Mouse (Mus musculus): ENCODE measurements around the gene Setd2. TPM values are rescaled to one million over a fixed set of nuclear protein-coding genes. Genes with fewer than 3 reads are reported as not detected.

The Setd2 gene
- polyA plus RNA-seq, 1 experiment: 12.0 TPM

DNA sequence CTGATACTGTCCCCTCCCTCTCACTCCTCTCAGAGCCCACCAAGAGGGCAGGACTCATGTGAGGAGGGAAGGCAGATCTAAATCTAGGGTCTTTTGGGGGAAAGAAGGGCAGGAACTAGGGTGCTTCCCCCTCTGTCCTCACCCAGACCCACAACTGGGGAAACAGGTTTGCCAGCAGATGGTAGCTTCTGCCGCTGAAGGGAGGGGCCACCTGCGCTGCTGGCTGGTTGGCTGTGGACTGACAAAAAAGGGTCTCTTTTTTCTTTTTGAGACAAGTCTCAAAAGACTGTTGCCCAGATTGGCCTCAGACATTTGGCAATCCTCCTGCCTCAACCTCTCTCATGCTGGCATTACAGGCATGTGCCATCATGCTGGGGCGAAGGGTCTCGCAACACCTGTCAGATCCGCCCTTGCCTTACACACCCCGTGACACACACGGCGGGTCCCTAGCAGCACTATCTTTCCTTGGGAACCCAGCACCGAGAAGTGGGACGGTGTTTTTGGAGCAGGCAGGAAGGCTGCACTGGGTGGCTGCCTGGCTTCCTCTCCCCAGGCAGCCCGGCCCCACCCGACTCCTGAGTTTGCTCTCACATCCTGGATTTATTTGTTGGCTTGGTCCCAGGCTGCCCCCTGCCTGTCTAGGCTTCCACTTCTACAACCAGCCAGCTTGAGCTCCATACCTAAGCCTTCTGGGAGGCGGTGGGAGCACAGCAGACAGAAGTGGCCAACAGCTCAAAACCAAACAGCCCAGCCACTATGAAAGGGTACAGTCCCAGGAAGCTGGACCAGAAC, 119.7 kb downstream of the Setd2 start:
- no peak for TF ChIP-seq MAX (IDR thresholded peaks at IDR 0.05)
- TF ChIP-seq FOSL1 (IDR thresholded peaks at IDR 0.05; ENCODE audit: insufficient read depth, low read length, poor library complexity, severe bottlenecking): no peak
- no peak for TF ChIP-seq USF1 (IDR thresholded peaks at IDR 0.05; ENCODE audit: low read depth)
- no peak for TF ChIP-seq MYOD1 (IDR thresholded peaks at IDR 0.05; ENCODE audit: control insufficient read depth, insufficient read length, low read depth)
- TF ChIP-seq MYOG (IDR thresholded peaks at IDR 0.05; ENCODE audit: control insufficient read depth, extremely low read depth, insufficient read length): no peak
- no peak overlapping the region for H3K4me3 ChIP-seq (ENCODE audit: insufficient read depth, poor library complexity, severe bottlenecking)
- H3K27me3 ChIP-seq (ENCODE audit: control insufficient read depth, insufficient read depth, insufficient read length): no peaks in the 10 kb centered on the region
- H3ac ChIP-seq (ENCODE audit: control insufficient read depth, insufficient read length, low read depth): no peak overlapping the region
- H3K36me3 ChIP-seq (ENCODE audit: control insufficient read depth, insufficient read depth): no peaks in the 10 kb centered on the region
- peaks cover 3% of the 10 kb centered on the region for H3K79me3 ChIP-seq (ENCODE audit: low read depth)
- H3K79me2 ChIP-seq (ENCODE audit: control insufficient read depth, insufficient read depth): peaks cover 5% of the 10 kb centered on the region

DNA sequence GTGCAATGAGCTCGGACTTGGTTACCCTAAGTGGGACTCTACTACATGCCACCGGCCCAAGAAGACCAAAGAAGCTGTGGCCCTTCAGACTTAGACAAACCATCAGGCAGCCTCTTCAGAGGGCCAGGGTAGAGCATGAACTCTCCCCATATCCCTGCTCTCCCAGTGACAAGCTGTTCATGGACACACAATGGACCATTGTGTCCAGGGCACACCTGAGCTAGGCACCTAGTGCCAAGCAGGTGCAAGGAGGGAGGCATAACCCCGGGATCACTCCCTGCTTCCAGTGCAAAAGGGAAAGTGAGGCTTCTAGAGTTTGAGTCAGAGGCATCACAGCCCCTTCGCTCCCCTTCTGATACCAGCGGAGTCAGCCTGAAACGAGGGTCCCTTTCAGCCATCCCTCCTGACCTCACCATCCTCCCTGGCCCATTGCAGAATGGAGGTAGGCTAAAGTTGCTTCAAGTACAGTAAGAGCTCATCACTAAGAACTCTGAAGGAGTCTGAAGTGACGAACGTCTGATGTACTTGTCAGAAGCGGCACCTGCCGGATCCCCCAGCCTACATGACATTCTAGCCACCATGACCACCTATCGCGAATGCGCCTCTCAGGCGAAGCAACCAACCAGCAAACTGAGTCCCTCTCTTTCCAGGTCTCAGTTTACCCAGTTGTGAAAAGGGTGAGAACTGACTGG, 120.7 kb downstream of the Setd2 start:
- Histone ChIP-seq H3ac (ENCODE audit: control insufficient read depth, insufficient read length, low read depth) (peak overlapping the region; percentile 74), H3K27me3 (ENCODE audit: control insufficient read depth, insufficient read depth, insufficient read length) (no peaks in the 10 kb centered on the region)
- no peak for TF ChIP-seq CEBPB (IDR thresholded peaks at IDR 0.05; ENCODE audit: low read depth)
- TF ChIP-seq FOSL1 (IDR thresholded peaks at IDR 0.05; ENCODE audit: insufficient read depth, low read length, poor library complexity, severe bottlenecking): no peak
- TF ChIP-seq MYOD1 (IDR thresholded peaks at IDR 0.05; ENCODE audit: control insufficient read depth, insufficient read length, low read depth): no peak

GRCm38 (mm10) chr9:110653655-110654461, 121.5 kb downstream of the Setd2 start, which contains the start of gene Nbeal2:
Gene Nbeal2, minus strand, starts transcription at chr9:110654161.
- Histone ChIP-seq H3K79me3 (ENCODE audit: low read depth) (peaks cover 20% of the 10 kb centered on the region), H3K79me2 (ENCODE audit: control insufficient read depth, insufficient read depth) (peaks cover 22% of the 10 kb centered on the region), H3K4me3 (ENCODE audit: insufficient read depth, poor library complexity, severe bottlenecking) (peak within 1 kb of the TSS; percentile 51), H3K27me3 (ENCODE audit: control insufficient read depth, insufficient read depth, insufficient read length) (no peaks in the 10 kb centered on the region), H3K36me3 (ENCODE audit: control insufficient read depth, insufficient read depth) (no peaks in the 10 kb centered on the region), H3ac (ENCODE audit: control insufficient read depth, insufficient read length, low read depth) (peak within 1 kb of the TSS; percentile 74)
- TF ChIP-seq MYOG (IDR thresholded peaks at IDR 0.05; ENCODE audit: control insufficient read depth, extremely low read depth, insufficient read length) (no peak), MAX (IDR thresholded peaks at IDR 0.05) (no peak), FOSL1 (IDR thresholded peaks at IDR 0.05; ENCODE audit: insufficient read depth, low read length, poor library complexity, severe bottlenecking) (no peak), CTCF (IDR thresholded peaks at IDR 0.05; ENCODE audit: control insufficient read depth, insufficient read depth, insufficient read length) (peak; percentile 2), CEBPB (IDR thresholded peaks at IDR 0.05; ENCODE audit: low read depth) (no peak), MYOD1 (IDR thresholded peaks at IDR 0.05; ENCODE audit: control insufficient read depth, insufficient read length, low read depth) (peak; percentile 13), USF1 (IDR thresholded peaks at IDR 0.05; ENCODE audit: low read depth) (no peak)

More for the DNA sequence above, 120.7 kb downstream of the Setd2 start:
- H3K4me3 ChIP-seq (ENCODE audit: insufficient read depth, poor library complexity, severe bottlenecking): peak overlapping the region; percentile 51
- no peaks in the 10 kb centered on the region for H3K36me3 ChIP-seq (ENCODE audit: control insufficient read depth, insufficient read depth)
- H3K79me3 ChIP-seq (ENCODE audit: low read depth): peaks cover 13% of the 10 kb centered on the region
- peaks cover 15% of the 10 kb centered on the region for H3K79me2 ChIP-seq (ENCODE audit: control insufficient read depth, insufficient read depth)

DNA sequence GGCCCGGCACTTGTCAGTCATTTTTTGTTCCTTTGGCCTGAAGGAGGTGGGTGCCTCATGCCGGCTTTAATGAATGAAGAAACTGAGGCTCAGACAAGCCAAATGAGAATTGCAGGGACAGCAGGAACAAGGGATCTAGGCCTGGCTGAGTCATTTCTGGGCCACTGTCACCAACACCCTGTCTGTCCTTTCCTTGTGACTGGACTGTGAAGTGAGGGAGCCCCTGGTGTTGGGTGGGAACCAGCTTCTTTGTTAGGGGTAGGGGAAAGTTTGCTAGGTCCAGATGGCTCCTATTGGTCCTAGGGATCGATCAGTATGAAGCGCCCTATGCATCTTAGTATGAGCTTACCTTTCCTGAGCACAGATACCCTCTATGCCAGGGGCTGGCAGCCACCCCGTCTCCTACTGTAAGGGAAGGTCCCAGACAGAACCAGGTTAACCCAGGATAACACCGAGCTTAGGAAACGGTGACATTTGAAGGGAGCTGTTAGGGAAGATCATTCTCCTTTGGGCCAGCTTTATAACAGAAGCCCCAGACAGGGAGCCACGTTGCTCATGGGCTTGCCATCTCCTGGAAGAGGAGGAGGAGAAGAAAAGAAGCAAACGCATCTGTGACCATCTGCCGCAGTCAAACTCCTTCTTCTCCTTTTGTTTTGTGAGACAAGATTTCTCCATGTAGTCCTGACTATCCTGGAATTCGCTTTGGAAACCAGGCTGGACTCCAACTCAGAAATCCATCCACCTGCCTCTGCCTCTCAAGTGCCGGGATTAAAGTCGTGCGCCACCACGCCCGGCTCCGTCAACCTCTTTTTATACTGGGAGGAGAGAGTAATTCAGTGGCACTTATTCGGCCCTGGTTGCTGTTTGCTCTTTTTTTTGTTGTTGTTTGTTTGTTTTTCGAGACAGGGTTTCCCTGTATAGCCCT, 122.6 kb downstream of the Setd2 start:
- H3K79me2 ChIP-seq (ENCODE audit: control insufficient read depth, insufficient read depth): peaks cover 34% of the 10 kb centered on the region

DNA sequence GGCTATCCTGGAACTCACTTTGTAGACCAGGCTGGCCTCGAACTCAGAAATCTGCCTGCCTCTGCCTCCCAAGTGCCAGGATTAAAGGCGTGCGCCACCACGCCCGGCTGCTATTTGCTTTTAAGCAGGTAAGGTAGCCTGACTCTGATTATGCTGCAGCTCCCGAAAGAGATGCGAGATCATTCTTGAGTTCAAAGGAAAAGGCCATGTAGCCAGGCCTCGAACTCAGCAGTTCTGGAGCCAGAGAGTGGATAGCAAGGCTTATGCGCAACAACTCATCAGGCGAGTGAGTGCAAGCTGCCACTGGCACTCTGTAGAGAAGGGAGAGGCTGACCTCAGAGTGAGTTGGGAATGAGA, 123.2 kb downstream of the Setd2 start:
- peaks cover 35% of the 10 kb centered on the region for H3K79me3 ChIP-seq (ENCODE audit: low read depth)
- no peak for TF ChIP-seq MYOD1 (IDR thresholded peaks at IDR 0.05; ENCODE audit: control insufficient read depth, insufficient read length, low read depth)
- H3K27me3 ChIP-seq (ENCODE audit: control insufficient read depth, insufficient read depth, insufficient read length): no peaks in the 10 kb centered on the region
- peaks cover 40% of the 10 kb centered on the region for H3K79me2 ChIP-seq (ENCODE audit: control insufficient read depth, insufficient read depth)
- peaks cover 10% of the 10 kb centered on the region for H3K36me3 ChIP-seq (ENCODE audit: control insufficient read depth, insufficient read depth)
- H3K4me3 ChIP-seq (ENCODE audit: insufficient read depth, poor library complexity, severe bottlenecking): no peak overlapping the region
- H3ac ChIP-seq (ENCODE audit: control insufficient read depth, insufficient read length, low read depth): peak overlapping the region; percentile 41

More for the DNA sequence above, 122.6 kb downstream of the Setd2 start:
- H3K36me3 ChIP-seq (ENCODE audit: control insufficient read depth, insufficient read depth): peaks cover 10% of the 10 kb centered on the region
- H3K79me3 ChIP-seq (ENCODE audit: low read depth): peaks cover 29% of the 10 kb centered on the region
- no peaks in the 10 kb centered on the region for H3K27me3 ChIP-seq (ENCODE audit: control insufficient read depth, insufficient read depth, insufficient read length)
- H3K4me3 ChIP-seq (ENCODE audit: insufficient read depth, poor library complexity, severe bottlenecking): no peak overlapping the region
- no peak for TF ChIP-seq CTCF (IDR thresholded peaks at IDR 0.05; ENCODE audit: control insufficient read depth, insufficient read depth, insufficient read length)
- TF ChIP-seq MAX (IDR thresholded peaks at IDR 0.05): no peak
- TF ChIP-seq CEBPB (IDR thresholded peaks at IDR 0.05; ENCODE audit: low read depth): no peak
- no peak for TF ChIP-seq USF1 (IDR thresholded peaks at IDR 0.05; ENCODE audit: low read depth)
- H3ac ChIP-seq (ENCODE audit: control insufficient read depth, insufficient read length, low read depth): no peak overlapping the region

Measured in C2C12 (cell line).